Mouse (Mus musculus) spleen, postnatal 36 days (tissue): Measurements from ENCODE around the gene Mtr.

Experiments used
- DNase-seq, 2 experiments: peaks; one replicate each; pipeline ENCODE4 v3.0.0; 2022; ENCODE audit warnings: low spot score in 2 of 2, mixed read lengths in 1 of 2

The Mtr gene

DNA sequence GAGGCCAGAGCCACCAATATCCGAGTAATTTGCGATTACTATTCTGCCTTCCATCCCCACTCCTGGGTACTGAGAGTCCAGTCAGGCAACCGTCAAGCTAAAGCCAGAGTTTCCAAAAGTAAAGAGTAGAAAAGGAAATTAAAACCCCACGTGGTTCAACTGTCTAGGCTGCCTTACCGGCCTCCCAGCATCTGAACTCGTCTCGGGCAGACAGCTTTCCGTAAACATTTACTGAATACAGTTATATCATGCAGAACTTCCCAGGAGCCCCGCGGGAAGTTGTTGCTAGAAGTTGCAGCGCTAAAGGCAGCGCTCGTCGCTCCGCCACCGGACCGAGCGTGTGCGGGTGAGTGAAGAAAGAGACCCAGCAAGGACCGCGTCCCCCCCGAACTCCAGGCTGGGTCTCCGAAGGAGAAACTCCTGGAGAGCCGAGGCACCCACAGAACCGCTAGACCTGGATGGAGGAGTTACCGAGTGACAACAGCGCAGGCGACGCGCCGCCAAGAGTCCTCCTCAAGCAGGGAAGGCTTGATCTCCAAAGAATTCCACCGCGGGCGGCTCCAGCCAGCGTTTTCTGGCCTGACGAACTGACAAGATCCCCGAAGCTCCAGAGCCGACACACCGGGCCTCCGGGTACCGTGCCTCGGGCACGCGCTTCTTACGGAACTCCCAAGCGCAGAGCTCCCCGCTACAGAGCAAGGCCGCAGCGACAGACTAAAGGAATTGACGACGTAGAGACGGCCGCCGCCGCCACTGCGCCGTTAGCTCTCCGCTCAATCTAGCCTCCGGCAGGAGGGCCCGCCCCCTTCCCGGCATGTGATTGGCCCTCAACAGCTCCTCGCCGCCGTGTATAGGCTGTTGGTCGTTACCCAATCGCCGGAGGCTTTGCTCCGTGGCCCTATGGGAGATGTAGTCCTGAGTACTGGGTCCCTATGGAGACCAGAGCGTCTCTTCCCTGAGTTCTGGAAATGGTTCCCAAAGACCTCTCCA is at the start of gene Mtr:
Mtr (minus strand) TSS at position 723 of the 990 bp plus-strand sequence.
- peak; percentile 94 to 95 for DNase-seq

DNA sequence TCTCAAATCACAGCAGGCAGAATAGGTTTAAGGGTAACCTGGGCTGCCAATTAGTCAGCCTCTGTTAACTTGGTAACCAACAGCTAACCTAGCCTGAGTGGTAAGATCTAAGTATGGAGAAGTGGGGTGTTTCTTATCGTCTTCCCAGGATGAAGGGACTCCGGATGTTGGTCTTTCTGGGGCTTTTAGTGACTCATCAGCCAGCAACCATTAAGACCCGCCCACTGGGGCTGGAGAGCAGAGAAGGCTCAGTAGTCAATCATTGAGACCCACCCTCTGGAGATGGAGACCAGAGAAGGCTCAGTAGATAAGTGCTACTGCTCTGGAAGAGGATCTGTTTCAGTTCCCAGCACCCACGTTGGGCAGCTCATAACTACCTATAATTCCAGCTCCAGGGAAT is 49.4 kb upstream of the Mtr start:
- DNase-seq = no peak

DNA sequence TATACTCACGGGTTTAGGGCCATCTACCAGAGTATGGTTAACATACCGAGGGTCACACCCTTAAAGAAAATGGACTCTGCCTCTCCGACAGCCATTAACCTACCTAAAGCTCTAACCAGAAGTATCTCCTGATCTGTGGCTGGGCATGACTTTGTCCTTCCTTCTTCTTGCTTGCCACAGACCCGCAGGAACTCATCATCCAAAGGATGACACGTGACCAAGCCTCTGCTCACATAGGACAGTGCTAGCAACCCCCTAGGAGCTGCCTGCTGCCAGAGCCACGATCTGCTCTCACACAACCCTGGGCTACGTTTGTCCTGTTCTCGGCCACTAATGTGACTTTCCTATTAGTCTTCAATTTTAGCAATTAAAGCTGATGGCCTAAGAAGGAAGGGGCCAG is 47.6 kb upstream of the Mtr start:
- DNase-seq = no peak

DNA sequence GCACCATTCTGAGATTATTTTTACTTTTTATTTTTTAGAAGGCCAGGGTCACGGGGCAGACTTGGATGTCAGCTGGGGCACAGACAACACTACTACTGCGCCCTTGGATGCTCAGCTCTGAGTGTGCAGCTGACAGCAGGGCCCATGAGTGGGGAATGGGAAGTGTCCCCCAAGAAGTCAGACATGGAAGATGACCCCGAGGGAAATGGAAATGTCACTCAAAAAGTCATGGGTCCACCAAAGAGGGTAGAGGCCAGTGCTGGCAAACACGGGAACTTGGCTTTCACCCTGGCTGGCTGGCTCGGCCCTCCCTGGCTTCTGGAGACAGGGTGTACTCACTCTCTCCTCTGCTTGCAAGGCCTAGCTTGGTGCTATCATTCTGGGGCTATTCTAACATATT is 47.1 kb upstream of the Mtr start:
- DNase-seq = no peak

DNA sequence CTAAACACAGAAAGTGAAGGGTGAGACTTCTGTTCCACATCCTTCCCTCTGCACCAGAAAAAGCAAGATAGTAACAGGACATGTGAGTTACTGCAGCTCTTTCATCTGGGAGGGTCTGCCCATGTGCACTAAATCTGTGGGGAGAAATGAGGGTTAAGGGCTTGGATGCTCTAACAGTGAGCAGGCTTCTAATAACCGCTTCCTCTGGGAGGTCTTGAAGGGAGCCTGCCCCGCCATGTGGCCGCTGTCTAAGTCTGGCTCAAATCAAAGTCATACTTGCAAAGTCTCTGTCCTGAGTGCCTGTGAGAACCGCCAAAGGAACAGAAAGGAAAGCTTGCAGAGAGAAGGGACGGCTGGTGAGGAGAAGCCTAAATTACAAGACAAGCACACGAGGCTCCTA is 39.9 kb upstream of the Mtr start:
- DNase-seq = no peak

DNA sequence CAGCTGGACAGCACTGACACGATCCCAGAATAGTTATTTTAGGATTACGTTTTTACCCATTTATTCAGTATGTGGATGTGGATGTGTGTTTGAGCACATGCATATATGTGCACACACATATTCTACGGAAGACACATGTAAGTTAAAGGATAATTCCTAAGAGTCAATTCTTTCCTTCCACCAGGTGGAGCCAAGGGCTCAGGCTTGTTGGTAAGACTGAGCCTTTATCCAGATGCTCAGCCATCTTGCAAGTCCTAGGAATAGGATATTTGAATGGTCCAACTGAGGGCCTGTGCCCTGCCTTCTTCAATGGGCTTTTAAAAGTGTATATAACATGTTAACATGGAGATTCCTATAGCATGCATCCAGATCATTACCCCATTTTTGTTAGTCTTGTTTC is 38.8 kb upstream of the Mtr start:
- DNase-seq = no peak

DNA sequence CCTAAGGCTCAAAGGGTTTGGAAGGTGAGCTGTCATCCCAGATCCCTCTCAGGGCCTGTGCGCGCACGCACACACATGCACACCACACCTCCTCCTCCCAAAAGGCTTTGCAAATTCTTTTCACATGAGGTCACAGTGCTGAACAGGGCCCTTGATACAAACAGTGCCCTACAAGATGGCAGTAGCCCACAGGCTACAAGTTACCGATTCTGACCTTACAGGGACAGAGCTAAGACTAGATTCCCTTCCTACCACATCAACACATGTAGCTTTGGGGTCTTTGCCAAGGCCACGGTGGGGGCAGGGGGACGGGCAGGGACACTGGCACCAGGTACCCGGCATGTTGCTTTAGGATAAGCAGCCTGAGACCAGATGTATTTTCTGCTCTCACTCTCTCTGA is 35.9 kb upstream of the Mtr start:
- no peak for DNase-seq

DNA sequence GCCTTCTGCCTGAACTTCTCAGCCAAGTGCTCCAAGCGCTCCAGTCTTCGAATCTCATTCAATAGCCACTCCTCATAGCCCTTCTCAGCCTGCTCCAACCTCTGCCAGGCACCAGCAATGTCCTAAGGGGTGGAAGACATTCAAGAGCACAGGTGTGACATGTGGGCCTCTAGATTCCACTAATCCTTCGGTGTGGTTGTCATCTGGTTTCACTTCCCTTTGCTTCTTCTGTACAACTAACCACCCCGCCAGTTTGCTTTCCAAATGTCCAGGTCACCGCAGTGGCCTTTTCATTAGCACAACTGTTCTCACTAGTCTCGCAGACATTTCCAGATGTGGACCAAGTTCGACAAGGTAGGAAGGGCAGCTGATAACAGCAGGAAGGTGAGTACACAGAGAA is 32.8 kb upstream of the Mtr start:
- DNase-seq = no peak

DNA sequence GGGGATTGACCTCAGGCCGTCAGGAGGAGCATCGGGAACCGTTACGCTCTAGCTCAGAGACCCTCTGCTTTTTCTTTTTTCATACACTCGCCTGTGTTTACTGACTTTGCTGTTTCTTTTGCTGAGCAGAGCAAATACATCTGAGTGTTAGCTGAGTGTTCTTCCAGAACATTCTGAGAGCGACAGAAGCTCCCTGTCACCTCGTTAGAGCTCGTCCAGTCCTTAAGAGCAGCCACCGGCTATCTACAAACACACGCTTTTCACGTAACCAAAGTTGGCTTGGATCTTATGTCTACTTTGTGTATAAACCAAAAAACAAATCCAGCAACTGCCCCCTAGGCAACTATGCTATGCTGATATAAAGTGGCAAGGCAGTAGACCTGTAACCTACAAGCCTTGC is 26.6 kb upstream of the Mtr start:
- DNase-seq = no peak

DNA sequence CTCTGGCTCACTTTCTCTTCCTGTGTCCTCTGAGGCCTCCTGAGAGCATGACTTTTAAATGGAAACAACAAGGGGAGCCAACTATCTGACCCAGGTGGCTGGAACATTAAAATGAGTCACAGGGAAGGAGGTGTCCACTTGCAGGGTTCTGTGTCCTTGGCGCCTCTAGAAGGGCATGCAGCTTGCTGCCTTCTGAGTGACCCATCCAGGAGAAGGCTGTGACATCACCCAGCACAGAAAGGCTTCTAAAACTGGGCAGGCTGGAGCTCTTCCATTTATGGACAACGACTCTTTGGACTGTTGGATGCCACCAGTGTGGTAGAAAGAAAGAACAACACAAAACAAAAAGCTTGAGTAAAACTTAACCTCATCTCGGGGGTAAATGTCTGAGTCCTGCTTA is 25.9 kb upstream of the Mtr start:
- DNase-seq = no peak

DNA sequence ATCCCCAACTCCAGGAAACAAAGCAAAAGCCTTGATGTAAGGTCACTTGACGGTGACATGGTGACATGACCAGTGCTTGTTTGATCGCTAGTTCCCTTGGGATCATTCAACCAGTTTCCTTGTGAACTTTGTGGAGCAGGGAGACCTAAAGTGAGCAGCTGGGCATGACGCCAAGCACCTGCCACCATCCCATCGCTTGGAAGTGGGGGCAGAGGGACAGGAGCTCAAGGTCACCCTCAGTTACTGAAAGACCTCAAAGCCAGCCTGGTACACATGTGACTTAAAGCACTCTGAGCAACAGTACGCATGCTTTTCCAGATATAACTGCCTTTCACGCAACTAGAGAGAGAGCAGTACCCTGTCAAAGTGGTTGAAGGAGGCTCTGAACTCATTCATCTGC is 16.8 kb upstream of the Mtr start:
- no peak for DNase-seq

DNA sequence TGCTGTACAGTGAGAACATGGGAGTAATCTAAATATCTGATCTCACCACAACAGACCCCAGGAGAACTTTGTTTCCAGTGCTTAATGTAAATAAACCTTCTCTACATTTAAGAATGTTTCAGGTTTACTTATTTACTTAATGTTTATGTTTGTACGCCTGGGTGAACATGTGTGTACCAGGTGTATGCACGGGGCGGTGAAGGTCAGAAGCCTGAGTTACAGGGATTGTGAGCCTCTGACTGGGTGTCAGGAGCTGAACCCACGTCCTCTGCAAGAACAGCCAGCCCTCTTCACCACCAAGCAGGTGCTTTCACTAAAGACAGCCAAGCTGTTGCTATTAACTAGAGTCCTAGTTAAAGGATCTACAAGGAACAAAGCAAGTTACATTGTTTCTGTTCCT is 16.3 kb upstream of the Mtr start:
- DNase-seq = no peak

DNA sequence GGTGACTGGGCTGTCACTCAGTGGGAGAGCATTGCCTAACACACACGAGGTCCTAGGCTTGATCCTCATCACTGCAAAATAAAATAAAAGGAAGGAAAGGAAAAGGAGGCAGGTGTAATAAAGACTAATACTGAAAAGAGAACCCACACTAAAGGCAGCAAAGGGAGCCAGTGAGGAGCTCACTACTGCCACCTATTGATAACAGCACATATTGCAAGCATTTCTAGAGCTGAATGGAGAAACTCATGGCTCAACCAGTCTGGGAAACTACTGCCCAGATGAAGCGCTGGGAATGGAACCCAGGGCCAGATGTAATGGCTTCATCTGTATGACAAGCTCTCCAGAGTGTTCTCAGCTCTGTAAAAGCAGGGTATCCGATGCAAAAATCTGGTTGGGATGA is 15.0 kb upstream of the Mtr start:
- DNase-seq = peak in 1 of 2 experiments; percentile 36

DNA sequence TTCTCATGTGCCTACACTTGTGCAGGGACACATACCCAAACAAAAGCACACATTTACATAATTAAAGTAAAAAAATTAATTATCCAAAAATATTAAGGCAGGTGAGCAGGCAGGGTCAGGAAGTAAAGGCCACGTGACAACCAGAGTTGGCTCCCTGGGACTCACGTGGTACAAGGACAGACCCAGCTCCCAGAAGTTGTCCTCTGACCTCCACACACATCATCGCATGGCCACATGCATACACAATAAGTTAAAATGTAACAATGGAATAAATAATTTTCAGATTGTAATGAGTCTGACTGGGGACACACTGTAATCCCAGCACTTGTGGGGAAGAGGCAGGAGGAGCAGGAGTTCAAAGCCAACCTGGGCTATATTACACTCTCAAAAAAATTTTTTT is 10.1 kb upstream of the Mtr start:
- no peak for DNase-seq

DNA sequence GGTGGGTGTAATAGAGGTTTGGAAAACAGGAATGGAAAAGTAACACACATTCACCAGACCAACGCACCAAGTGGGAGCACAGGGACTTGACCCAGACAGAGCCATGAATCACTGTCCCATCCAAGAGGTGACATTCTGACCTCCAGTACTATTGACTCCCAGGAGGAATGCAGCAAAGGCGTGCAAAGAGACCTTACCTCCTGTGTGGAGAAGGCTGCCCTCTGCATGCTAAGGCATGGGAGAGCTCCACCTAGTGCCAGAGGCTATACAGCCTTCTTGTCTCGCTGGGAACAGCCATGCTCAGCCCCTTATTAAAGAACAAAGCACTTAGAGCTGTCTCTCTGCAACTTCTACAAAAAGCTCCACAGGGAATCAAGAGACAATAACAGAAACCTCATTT is 9.2 kb upstream of the Mtr start:
- DNase-seq = no peak

DNA sequence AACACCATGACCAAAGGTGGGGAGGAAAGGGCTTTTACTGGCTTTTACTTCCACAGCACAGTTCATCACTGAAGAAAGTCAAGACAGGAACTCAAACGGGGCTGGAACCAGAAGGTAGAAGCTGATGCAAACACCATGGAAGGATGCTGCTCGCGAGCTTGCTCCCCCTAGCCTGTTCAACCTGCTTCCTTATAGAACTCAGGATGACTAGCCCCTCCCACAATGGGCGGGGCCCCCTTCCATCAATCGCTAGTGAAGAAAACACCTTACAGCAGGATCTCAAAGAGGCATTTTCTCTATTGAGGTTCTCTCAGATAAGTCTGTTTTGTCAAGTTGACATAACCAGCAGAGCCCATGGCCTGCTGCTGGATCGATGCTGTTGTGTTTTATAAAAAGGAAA is 6.1 kb upstream of the Mtr start:
- DNase-seq = no peak

DNA sequence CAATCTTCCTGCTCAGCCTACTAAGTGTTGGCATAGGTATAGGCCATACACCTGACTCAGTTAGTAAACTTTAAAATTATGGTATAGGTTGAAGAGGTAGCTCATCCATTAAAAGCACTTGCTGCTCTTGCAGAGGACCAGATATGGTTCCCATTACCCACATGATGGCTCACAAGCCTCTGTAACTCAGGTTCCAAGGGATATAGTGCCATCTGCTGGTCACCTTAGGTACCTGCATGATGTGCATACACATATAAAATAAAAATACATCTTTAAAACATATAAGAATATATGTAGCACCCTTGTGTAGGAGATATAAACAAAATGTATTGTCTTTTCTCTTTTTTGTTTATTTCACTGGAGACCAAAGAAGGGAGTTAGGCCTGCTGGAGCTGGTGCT is 3.6 kb upstream of the Mtr start:
- DNase-seq = no peak

DNA sequence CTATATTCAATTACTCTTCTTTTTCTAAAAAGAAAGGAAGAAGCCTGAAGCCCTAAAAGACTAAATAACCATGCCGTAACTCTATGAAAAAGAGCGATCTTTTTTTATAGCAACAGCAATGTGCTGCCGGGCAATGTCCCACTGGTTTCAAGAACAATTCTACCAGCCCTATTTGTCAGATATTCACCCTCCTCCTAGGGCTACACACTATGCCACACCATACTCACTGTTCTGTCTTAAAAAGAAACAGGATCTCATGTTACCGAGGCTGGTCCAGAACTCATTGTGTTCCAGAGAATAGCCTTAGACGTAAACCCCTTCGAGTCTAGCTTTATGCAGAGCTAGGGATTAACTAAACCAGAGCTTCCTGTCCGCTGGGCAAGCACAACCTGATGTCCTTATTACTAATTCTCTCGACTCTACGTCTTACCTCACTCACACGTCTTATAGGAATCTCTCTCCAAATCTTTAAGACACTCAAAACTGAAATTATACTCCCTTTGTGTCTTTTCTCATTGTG is 982 bp downstream of the Mtr start:
- DNase-seq = no peak

DNA sequence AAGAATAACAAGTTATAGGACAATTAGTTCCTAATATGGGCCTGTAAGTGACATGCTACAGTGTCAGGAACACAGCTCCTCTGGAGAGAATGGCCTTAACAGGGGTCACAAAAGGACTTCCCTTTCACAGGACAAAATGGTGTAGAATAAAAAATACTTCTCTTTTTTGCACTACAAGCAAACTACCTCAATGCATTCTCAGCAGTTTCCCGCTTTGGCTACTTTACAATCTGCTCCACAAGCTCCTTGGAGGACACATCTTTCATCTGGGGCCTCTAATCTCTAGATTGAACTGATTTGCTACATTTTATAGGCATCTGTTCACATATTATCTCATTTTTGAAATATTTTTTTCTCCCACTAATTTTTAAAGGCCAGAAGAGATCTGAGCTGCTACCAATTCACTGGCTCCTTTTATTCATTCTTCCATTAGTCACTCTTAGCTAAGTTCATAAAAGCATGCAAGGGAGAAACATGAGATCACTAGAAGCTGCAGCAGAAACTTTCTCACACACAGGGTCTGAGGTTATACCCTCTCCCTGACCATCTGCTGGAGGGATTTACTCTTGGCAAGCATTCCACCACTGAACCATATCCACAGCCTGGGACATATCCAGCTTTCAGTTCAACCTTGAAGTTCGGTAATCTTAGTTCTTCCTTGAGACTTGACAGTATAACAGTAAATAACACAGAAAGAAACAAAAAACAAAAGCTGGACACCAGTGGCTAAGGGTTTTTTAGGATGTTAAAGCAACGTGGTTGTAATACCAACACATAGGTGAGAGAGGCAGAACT is 1.8 kb downstream of the Mtr start:
- DNase-seq = no peak

DNA sequence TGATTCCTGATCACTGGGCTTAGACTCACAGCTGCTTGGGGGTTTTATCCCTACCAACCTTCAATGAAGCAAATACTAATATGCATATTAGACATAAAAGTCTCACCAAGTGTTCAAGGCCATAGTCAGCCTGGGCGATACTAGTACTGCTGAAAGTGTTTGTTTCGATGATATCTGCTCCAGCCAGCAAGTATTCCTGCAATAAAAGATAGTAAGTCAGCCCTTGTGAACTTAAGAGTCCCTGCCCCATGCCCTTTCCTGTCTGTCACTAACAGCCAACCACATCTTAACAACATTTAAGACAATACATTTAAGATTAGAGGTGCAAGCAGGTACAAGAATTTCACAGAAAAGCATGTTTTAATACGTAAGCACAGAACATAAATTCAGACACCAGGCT is 7.4 kb downstream of the Mtr start:
- no peak for DNase-seq

DNA sequence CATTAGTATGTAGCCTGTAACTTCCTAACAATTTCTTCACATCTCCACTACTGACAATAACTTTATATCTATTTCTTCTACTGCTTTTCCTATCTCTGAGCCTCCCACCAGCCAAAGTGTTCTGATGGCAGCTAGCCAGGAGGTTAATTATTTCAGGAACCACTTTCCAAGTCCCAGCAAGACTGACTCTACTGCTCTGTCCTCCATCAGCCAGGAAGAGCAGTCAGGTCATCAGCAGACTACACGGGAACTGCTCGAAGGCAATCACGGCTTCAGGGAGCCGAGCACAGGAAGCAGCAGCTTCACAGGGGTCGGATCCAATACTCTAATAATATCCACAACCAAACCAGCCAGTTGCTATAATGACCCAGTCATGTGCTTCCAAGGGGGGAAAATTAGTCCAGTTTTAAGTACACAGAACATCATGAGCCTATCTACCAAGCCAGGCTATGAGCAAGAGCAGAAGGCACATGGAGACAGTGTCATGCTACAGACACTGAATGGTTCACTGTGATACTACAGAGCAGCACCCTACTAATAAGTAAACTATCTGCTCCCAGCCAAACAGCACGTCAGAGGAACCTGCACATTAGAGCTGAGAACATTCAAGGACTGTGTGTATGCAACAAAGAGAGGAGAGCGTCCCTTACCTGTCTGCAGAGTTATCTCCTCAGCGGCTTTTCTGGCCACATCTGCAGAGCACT is 8.6 kb downstream of the Mtr start:
- DNase-seq = no peak

DNA sequence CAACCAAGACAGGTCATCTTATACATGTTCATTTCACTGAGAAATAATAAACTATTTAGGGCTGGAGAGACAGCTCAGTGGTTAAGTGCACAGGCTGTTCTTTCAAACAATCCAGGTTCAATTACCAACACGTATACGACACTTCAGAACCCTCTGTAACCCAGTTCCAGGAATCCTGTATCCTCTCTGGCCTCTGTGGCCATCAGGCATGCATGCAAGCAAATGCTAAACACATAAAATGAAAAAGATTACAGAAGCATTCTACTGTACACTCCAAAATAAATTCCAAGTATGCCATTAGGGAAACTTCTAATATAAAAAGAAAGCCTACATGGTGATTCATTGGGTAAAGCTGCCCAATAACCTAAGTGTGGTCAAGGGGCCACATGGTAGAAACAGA is 12.0 kb downstream of the Mtr start:
- no peak for DNase-seq
